Mouse (Mus musculus) erythroblast, embryonic 14.5 days (primary cell): ENCODE data around the gene Ano9. TPM values are rescaled to one million over a fixed set of nuclear protein-coding genes. Genes with fewer than 3 reads are reported as not detected.

Experiments used
- H3K27me3 ChIP-seq: 2 replicates; pipeline ENCODE4 v1.6.1; 2012; ENCODE audit warnings: inconsistent platforms; ENCODE audit not compliant: control insufficient read depth
- H3K36me3 ChIP-seq: 2 replicates; pipeline ENCODE4 v1.6.1; 2012; ENCODE audit warnings: mild to moderate bottlenecking, inconsistent platforms; ENCODE audit not compliant: control insufficient read depth
- H3K4me1 ChIP-seq: 2 replicates; pipeline ENCODE4 v1.6.1; 2012; ENCODE audit warnings: inconsistent platforms; ENCODE audit not compliant: control insufficient read depth
- H3K4me3 ChIP-seq: replicated peaks from 2 replicates; pipeline ENCODE3; 2012; ENCODE audit warnings: moderate library complexity, mild to moderate bottlenecking, inconsistent platforms
- H3K9me3 ChIP-seq: 2 replicates; pipeline ENCODE4 v1.6.1; 2012; ENCODE audit warnings: low read length, inconsistent platforms, mixed read lengths; ENCODE audit not compliant: control insufficient read depth
- GATA1 ChIP-seq: IDR thresholded peaks from 2 replicates; pipeline ENCODE4 v1.6.1; 2012; ENCODE audit warnings: low read length, inconsistent platforms, mixed read lengths
- TAL1 ChIP-seq: IDR thresholded peaks from 3 replicates; pipeline ENCODE4 v1.6.1; 2012; ENCODE audit warnings: low read length, inconsistent platforms, mixed read lengths
- polyA plus RNA-seq: library from polyadenylated mRNA; stranded (reverse); fragments of >175 nt; gene quantifications from 2 replicates; pipeline ENCODE4 v1.2.3, GENCODE M21; 2012

Ano9 gene
- polyA plus RNA-seq, 1 experiment = not detected

DNA sequence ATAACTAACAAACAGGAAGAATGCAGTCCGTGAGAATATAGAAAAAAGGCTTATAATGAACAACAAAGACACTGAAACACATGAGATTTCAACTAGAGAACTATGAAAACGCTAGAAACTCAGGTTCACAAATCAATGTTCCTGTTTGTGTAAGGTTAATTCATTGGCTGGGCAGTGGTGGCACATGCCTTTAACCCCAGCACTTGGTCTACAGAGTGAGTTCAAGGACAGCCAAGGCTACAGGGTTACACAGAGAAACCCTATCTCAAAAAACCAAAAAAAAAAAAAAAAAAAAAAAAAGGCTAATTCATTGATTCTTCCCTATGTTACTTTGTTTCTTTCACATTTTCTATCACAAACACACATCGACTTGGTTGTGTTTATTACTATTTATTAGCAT is 3.0 kb upstream of the Ano9 start:
- peaks cover 3% of the 10 kb centered on the region; the same call in 1 of the 2 replicates for H3K27me3 ChIP-seq
- H3K4me1 ChIP-seq = peaks cover 84% of the 10 kb centered on the region
- no peaks in the 10 kb centered on the region for H3K9me3 ChIP-seq
- H3K4me3 ChIP-seq = no peak overlapping the region
- TF ChIP-seq GATA1 = no peak
- TF ChIP-seq TAL1 = no peak
- no peaks in the 10 kb centered on the region for H3K36me3 ChIP-seq

DNA sequence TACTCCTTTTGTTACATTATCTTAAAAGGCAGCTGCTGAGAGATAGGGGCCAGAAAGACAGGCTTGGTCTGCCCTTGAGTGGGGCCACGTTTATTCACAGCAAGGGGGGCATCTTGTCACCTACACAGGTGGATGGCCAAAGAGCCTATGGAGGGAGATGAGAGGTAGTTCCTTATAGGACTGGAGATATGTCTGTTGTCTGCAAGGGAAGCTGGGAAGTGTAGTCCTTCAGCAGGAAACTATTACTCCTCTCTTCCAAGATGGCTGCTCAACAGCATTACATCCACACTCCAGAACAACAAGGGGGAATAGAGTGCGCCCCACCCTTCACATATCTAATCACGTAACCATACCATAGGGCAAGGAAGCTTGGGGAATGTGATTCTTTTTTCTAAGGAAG is 1.9 kb upstream of the Ano9 start:
- Histone ChIP-seq H3K27me3 (peaks cover 4% of the 10 kb centered on the region; the same call in 1 of the 2 replicates), H3K9me3 (no peaks in the 10 kb centered on the region), H3K36me3 (no peaks in the 10 kb centered on the region), H3K4me1 (peaks cover 73% of the 10 kb centered on the region), H3K4me3 (no peak overlapping the region)
- TF ChIP-seq TAL1 (no peak), GATA1 (no peak)

DNA sequence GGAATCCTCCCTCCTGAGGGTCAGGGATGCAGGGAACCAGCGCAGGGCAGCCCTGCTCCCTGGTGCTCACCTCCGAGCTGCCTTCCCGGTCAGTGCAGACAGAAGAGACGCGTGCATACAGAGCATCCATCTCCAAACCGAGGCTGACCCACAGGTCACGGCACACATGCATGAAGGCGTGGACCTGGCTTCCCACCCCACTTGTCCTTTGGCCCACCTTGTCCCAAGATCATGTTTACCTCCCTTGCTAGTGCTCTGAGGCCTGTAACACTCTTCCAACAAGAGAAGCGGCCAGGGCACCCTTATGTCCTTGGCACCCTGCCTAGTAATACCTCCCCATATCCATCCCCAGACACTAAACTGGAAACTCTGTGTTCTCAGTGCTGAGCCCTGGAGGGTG is 1.7 kb downstream of the Ano9 start:
- H3K27me3 ChIP-seq = peaks cover 16% of the 10 kb centered on the region
- no peaks in the 10 kb centered on the region for H3K9me3 ChIP-seq
- peaks cover 48% of the 10 kb centered on the region for H3K4me1 ChIP-seq
- no peaks in the 10 kb centered on the region for H3K36me3 ChIP-seq
- H3K4me3 ChIP-seq = no peak overlapping the region
- TF ChIP-seq GATA1 (no peak), TAL1 (no peak)

DNA sequence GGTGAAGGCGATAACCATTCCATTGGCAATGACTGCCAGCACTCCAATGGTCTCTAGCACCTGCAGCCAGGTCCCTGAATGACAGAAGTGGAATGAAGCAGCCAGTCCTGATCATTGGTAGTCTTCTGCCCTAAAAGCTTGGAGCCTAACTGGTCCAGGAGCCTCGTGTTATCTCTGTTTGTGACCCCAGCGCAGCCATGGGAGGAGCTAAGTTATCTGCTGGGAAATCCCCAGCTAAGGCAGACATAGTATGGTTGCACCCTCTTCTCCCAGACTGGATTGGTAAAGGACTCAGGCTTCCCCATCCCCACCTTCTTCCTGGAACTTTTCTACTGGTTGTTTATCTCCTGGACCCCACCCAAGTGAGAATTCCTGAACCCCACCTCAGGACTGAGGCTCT is 14.4 kb downstream of the Ano9 start:
- no peak for TF ChIP-seq TAL1
- no peak for TF ChIP-seq GATA1
- Histone ChIP-seq H3K27me3 (peaks cover 45% of the 10 kb centered on the region), H3K36me3 (no peaks in the 10 kb centered on the region), H3K4me1 (peaks cover 41% of the 10 kb centered on the region), H3K4me3 (peak overlapping the region; percentile 8), H3K9me3 (peaks cover 3% of the 10 kb centered on the region; the same call in 1 of the 2 replicates)

DNA sequence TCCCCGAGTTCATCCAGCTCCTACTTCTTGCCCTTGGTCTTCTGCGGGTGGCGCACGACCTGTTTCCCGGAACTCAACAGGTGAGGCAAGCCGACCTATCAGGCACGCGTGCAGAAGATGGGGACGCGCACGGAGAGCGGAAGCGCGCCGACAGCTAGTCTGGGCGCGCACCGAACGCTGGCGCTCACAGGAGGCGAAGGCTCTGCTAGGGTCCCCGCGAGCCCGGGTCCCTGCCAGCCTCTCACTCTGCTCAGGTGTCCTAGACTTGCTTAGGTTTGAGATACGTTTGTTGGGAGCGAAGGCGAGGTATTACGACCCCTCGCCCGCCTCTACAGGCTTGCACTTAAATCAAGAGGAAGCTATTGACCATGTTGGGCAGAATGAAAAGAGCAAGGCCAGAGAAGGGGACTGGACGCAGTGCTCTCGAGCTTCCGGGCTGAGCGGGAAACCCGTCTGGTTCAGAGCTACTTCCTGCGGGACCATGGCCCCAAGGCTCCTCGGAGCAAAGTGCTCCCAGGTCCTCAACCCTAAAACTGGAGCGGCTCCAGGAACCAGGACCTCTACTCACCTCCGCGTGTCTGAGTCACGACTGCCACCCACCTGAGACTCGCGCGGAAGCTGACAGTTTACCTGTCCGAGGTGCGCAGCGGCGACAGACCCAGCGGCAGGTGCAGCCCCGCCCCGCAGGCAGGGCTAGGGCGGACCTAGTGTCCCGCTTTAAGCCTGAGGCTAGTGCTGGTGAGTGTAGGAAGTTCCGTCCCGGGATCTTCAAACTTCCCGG is 17.5 kb downstream of the Ano9 start, which contains the start of gene Sigirr:
Sigirr (minus strand) TSS at position 662 of the 781 bp plus-strand sequence.
- Histone ChIP-seq H3K4me3 (peak within 1 kb of the TSS; percentile 63), H3K4me1 (peaks cover 67% of the 10 kb centered on the region), H3K36me3 (no peaks in the 10 kb centered on the region), H3K9me3 (no peaks in the 10 kb centered on the region), H3K27me3 (peaks cover 39% of the 10 kb centered on the region)
- TF ChIP-seq TAL1 (no peak), GATA1 (no peak)

DNA sequence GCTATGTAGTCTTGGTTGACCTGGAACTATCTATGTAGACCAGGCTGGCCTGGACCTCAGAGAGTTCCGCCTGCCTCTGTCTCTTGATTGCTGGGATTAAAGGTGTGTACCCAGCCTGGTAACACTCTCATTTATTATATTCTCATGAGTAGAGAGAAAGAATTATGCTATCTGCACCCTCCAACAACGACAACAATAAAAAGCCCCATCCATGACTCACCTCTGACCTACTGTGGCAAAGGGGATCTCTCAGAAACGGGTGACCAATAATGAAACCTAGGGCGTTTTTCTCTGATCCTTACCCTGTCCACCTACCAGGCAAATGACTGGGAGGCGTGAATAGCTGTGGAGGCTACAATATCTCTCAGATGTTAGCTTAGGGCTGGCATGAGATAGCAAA is 20.4 kb downstream of the Ano9 start:
- Histone ChIP-seq H3K36me3 (peaks cover 2% of the 10 kb centered on the region; the same call in 1 of the 2 replicates), H3K4me1 (peaks cover 61% of the 10 kb centered on the region), H3K27me3 (peaks cover 36% of the 10 kb centered on the region), H3K4me3 (no peak overlapping the region), H3K9me3 (no peaks in the 10 kb centered on the region)
- no peak for TF ChIP-seq GATA1
- no peak for TF ChIP-seq TAL1

DNA sequence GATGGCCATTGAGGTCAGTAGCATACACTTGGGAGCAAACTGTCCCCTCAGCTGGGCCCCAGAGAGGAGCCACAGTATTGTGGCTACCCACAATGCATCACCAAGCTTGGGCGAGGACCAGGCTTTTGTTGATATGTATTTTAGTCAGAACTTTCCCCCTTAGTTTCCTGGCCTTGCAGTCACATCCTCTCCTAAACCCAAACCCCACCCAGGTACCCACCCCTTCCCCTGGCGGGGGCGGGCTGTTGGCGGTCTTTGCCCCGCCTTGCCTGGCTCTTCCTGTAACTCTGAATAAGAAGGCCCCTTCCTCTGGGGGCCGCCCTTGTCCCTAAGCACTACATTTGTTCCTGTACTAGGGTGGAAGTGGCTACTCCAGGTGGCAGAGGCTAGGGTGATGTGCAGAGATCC is 21.0 kb downstream of the Ano9 start:
- peak overlapping the region; percentile 19 for H3K4me3 ChIP-seq
- TF ChIP-seq GATA1 (no peak), TAL1 (no peak)
- H3K27me3 ChIP-seq = peaks cover 31% of the 10 kb centered on the region
- H3K9me3 ChIP-seq = no peaks in the 10 kb centered on the region
- H3K36me3 ChIP-seq = peaks cover 2% of the 10 kb centered on the region; the same call in 1 of the 2 replicates
- peaks cover 66% of the 10 kb centered on the region for H3K4me1 ChIP-seq

DNA sequence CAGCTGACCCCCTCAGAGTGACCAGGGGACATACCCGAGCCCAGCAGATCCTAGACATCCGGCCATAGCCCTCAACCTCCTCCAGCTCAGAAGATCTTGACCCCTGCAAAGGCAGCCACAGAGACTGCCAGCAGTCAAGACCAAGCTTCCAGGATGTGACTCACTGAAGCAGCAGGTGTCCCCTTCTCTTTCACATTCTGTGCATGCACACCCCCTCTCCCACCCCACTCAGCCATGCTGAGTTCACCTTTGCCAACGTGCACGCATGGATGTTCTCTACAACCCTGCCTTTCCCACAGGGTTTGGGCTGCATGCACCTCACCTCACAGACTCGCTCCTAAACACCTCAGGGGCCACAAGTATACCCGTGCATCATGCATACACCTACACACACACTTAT is 21.6 kb downstream of the Ano9 start:
- TF ChIP-seq GATA1 = no peak
- no peak for TF ChIP-seq TAL1
- peaks cover 68% of the 10 kb centered on the region for H3K4me1 ChIP-seq
- peaks cover 2% of the 10 kb centered on the region; the same call in 1 of the 2 replicates for H3K36me3 ChIP-seq
- H3K4me3 ChIP-seq = no peak overlapping the region
- H3K9me3 ChIP-seq = no peaks in the 10 kb centered on the region
- peaks cover 26% of the 10 kb centered on the region for H3K27me3 ChIP-seq

DNA sequence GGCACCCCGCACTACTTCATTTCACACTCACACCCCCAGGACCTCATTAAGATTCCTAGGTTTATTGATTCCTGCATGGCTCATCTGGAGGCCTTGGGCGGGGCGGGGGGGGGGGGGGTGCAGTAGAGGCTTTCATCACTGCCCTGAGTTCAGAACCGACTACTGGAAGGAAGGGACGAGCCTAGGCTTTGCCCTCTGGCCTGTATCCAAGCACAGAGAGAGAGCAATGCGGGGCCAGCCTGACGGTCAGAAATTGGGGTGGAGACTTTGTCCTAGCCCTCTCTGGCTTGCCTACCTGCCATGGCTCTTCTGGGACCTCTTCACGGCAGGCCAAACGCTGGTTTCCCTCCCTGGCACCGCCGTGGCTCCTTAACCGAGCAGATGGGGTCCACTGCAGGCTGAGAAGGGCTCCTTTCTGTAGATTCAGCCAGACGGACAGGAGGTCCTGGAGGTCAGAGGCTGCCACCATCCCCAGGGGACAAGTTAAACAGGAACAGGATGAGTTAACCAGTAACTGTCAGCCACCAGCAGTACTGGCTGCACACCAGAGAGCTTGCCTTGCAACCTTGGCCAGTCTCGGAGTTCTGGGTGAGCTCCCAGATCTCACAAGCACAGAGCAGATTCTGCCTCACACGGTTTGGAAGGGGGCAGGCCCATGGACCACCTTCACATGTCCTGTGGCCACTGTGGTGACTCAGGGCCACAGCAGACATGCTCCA is 23.0 kb downstream of the Ano9 start:
- peaks cover 23% of the 10 kb centered on the region for H3K27me3 ChIP-seq
- peaks cover 57% of the 10 kb centered on the region for H3K4me1 ChIP-seq
- no peak for TF ChIP-seq TAL1
- no peak for TF ChIP-seq GATA1
- peaks cover 2% of the 10 kb centered on the region; the same call in 1 of the 2 replicates for H3K36me3 ChIP-seq
- peak overlapping the region; percentile 28 for H3K4me3 ChIP-seq
- H3K9me3 ChIP-seq = no peaks in the 10 kb centered on the region
